ENCODE assay signal across 16 mouse cellular contexts in genomic region chr2:76239175-76239574, GRCm38 (mm10).
"Had no signal": no experiment of that assay in that cellular context is flagged by ENCODE, and none has a peak within 500 bp of the region (broad histone marks: within the 10 kb centered on the region; RNA-seq: fewer than 3 reads in every experiment).

No protein-coding gene starts in this region.

- H3K27ac ChIP-seq: kidney, embryonic 15.5 days; limb, embryonic 12.5 days; limb, embryonic 15.5 days; liver, embryonic 14.5 days; lung, embryonic 15.5 days had no signal

- H3K4me1 ChIP-seq: kidney, embryonic 15.5 days; limb, embryonic 12.5 days; limb, embryonic 15.5 days had no signal

- H3K27me3 ChIP-seq: kidney, embryonic 15.5 days; limb, embryonic 12.5 days; limb, embryonic 15.5 days; lung, embryonic 15.5 days had no signal

- H3K9me3 ChIP-seq: kidney, embryonic 15.5 days; limb, embryonic 12.5 days; limb, embryonic 15.5 days; lung, embryonic 15.5 days had no signal

- H3K4me3 ChIP-seq: kidney, embryonic 15.5 days; limb, embryonic 12.5 days; limb, embryonic 15.5 days; lung, embryonic 15.5 days had no signal

- ATAC-seq: liver, postnatal 0 days had no signal

- H3K36me3 ChIP-seq: kidney, embryonic 15.5 days; limb, embryonic 12.5 days; limb, embryonic 15.5 days; lung, embryonic 15.5 days had no signal

- H3K4me2 ChIP-seq: kidney, embryonic 15.5 days; limb, embryonic 12.5 days; limb, embryonic 15.5 days; liver, embryonic 11.5 days; lung, embryonic 15.5 days; midbrain, embryonic 11.5 days had no signal

- DNase-seq: kidney, postnatal 10 days; kidney, postnatal 36 days; left cerebral cortex, postnatal 4 days; liver, postnatal 0 days; lung, postnatal 10 days; lung, postnatal 4 days; midbrain, embryonic 14.5 days; thymus, adult 18-20 months; thymus, postnatal 36 days had no signal

- H3K9ac ChIP-seq: kidney, embryonic 15.5 days; limb, embryonic 12.5 days; limb, embryonic 15.5 days; liver, embryonic 14.5 days; liver, postnatal 0 days; lung, embryonic 15.5 days had no signal
